Mouse (Mus musculus): Measurements from ENCODE around the gene Evl.

DNA sequence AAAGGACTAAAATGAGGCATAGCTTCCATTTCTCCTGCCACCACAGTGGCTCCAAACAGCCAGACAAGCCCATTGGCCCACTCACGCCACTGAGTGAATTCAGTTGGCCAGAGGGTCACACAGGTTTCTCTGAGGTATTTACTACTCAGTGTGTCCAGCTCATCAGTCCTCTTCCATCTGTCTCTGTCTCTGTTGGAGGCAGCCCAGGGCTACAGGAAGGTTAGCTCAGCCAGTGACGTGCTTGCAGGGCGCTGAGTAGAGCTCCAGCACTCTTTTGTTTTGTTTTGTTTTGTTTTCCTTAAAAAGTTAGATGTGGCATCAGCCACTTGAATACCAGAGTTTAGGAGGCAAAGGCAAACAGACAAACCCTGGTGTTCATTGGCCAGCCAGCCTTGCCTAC lies 119.0 kb downstream of the Evl start:
- no peak for TF ChIP-seq SRF (IDR thresholded peaks at IDR 0.05; ENCODE audit: control insufficient read depth, insufficient read length, low read depth)
- no peak for TF ChIP-seq TCF3 (IDR thresholded peaks at IDR 0.05; ENCODE audit: insufficient read length, low read depth)
- no peak for TF ChIP-seq MYOD1 (IDR thresholded peaks at IDR 0.05; ENCODE audit: control insufficient read depth in 1 of 3, insufficient read length in 2 of 3, low read depth in 2 of 3)
- TF ChIP-seq MAX (IDR thresholded peaks at IDR 0.05; ENCODE audit: low read depth) = no peak
- no peak for TF ChIP-seq CEBPB (IDR thresholded peaks at IDR 0.05; ENCODE audit: insufficient read depth, poor library complexity, severe bottlenecking)
- no peak for TF ChIP-seq POLR2A (IDR thresholded peaks at IDR 0.05; ENCODE audit: insufficient read length, low read depth)
- TF ChIP-seq E2F4 (IDR thresholded peaks at IDR 0.05; ENCODE audit: insufficient read depth) = no peak
- no peak for TF ChIP-seq USF1 (IDR thresholded peaks at IDR 0.05; ENCODE audit: low read depth)
- TF ChIP-seq POLR2AphosphoS2 (IDR thresholded peaks at IDR 0.05; ENCODE audit: insufficient read length, low read depth) = no peak
- TF ChIP-seq TCF12 (IDR thresholded peaks at IDR 0.05; ENCODE audit: insufficient read depth, poor library complexity, severe bottlenecking) = no peak
- no peak for TF ChIP-seq MYOG (IDR thresholded peaks at IDR 0.05; ENCODE audit: control insufficient read depth in 1 of 3, insufficient read depth in 1 of 3, insufficient read length in 2 of 3, low read depth in 2 of 3)
